Mouse (Mus musculus) E14TG2a.4 (cell line): ENCODE measurements around the gene Syt16.

ENCODE experiments used
- CTCF ChIP-seq: conservative IDR thresholded peaks from 2 replicates; pipeline ENCODE4 v1.5.1; 2014; ENCODE audit warnings: low read length
- NANOG ChIP-seq: IDR thresholded peaks from 2 replicates; pipeline ENCODE4 v1.6.1; 2014; ENCODE audit warnings: borderline replicate concordance, low read length, mixed read lengths
- POU5F1 ChIP-seq: IDR thresholded peaks from 2 replicates; pipeline ENCODE4 v1.6.1; 2014; ENCODE audit warnings: low read length, borderline replicate concordance

DNA sequence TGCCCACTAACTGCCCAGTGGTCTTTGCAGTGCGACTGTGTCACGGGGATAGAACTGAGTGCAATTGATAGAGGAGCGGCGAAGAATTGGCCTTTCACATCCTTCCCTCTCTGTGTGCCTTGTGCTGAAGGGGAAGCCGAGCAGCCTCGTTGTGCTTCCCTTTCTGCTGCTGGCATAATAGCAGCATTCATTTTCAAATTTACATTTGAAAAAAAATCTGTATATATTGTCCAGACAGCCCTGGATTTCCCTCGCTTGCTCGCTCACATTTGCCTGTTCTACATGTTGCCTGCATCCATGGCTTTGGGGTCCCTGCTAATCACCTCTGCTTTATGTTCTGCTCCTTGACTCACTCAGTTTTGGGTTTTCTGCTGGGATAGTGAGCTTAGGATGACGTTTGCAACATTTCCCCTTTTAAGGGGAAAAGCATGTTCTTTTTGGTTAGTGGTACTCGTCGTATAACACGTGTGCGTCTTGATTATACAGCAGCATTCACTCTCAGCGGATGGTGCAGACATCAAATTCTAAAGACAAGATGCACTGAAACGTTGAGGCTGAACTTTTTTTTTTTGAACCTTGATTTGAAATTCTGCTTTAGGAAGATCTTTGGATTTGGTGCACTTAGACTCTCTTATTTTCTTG lies 271.3 kb downstream of the Syt16 start:
- TF ChIP-seq CTCF (no peak), NANOG (no peak), POU5F1 (no peak)
